Mouse (Mus musculus) ES-E14 (cell line): ENCODE measurements around the gene Rbm44.

Source experiments
- CHD2 ChIP-seq: IDR thresholded peaks from 2 replicates; pipeline ENCODE4 v1.6.1; 2014; ENCODE audit warnings: mild to moderate bottlenecking, low read depth, low read length, inconsistent platforms
- HCFC1 ChIP-seq: IDR thresholded peaks from 2 replicates; pipeline ENCODE4 v1.6.1; 2012; ENCODE audit warnings: low read length, inconsistent platforms, borderline replicate concordance; ENCODE audit not compliant: insufficient read depth
- ZNF384 ChIP-seq: IDR thresholded peaks from 2 replicates; pipeline ENCODE4 v1.6.1; 2012; ENCODE audit warnings: low read depth, low read length, inconsistent platforms

- TF ChIP-seq HCFC1 (no peak), ZNF384 (no peak), CHD2 (no peak)
Observed at GRCm38 (mm10) chr1:91123004-91123403, 21.9 kb upstream of the Rbm44 start.
